Mouse (Mus musculus): ENCODE results near the gene Tmem246. TPM values are rescaled to one million over a fixed set of nuclear protein-coding genes. Genes with fewer than 3 reads are reported as not detected.

Gene Tmem246
- total and polyA plus RNA-seq, 3 experiments = 2.9 to 11.1 TPM; not detected in 1

DNA sequence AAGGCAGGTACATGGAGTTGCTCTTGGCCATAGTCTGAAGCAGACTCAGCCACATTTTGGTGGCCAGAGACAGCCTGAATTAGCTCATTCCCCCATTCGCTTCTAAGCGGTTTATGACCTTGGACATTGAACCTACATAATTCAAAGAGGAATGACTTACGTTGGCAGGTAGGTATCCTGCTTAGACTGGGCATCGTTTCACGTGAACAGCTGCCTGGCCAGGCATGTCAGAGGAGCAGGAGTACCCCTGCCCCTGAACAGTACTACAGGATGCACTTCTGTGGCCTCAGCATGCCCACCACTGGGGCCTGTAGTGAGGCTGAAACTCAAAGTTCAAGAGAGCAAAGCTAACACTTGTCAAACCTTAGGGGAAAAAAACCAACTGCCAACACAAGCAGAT, 44.3 kb downstream of the Tmem246 start:
- DNase-seq (ENCODE audit: low read depth, low spot score) = no peak
- H3K27me3 ChIP-seq (ENCODE audit: control insufficient read depth in 1 of 2, insufficient read depth in 2 of 2, low read length in 2 of 2) = peaks cover 0 to 2% of the 10 kb centered on the region in 2 experiments; a peak in 2 of 4 replicates
- H3K9ac ChIP-seq (ENCODE audit: control insufficient read depth, low read depth, low read length, poor library complexity, severe bottlenecking) = no peak overlapping the region
- no peaks in the 10 kb centered on the region for H3K9me3 ChIP-seq (replicated peaks; ENCODE audit: insufficient read depth, low read length)
- no peaks in the 10 kb centered on the region for H3K4me1 ChIP-seq (ENCODE audit: control insufficient read depth in 1 of 2, insufficient read depth in 2 of 2, low read length in 2 of 2)
- TF ChIP-seq ELF1 (IDR thresholded peaks at IDR 0.05; ENCODE audit: low read depth, low read length) (no peak), TAL1 (IDR thresholded peaks at IDR 0.05; ENCODE audit: low read length) (no peak)
- H3K36me3 ChIP-seq (ENCODE audit: control insufficient read depth in 1 of 2, insufficient read depth in 2 of 2, low read length in 2 of 2) = no peaks in the 10 kb centered on the region
- H3K79me2 ChIP-seq (ENCODE audit: control insufficient read depth, insufficient read depth, low read length, poor library complexity) = no peaks in the 10 kb centered on the region
- H3K27ac ChIP-seq (ENCODE audit: control insufficient read depth, low read depth, low read length) = no peak overlapping the region
- H3K4me3 ChIP-seq (ENCODE audit: control insufficient read depth in 1 of 2, insufficient read depth in 1 of 2, low read depth in 2 of 2, low read length in 2 of 2) = no peak overlapping the region

- H3K4me3 ChIP-seq (ENCODE audit: control insufficient read depth in 1 of 2, insufficient read depth in 1 of 2, low read depth in 2 of 2, low read length in 2 of 2) = no peak within 1 kb of the TSS
- no peaks in the 10 kb centered on the region for H3K79me2 ChIP-seq (ENCODE audit: control insufficient read depth, insufficient read depth, low read length, poor library complexity)
- no peak within 1 kb of the TSS for H3K9ac ChIP-seq (ENCODE audit: control insufficient read depth, low read depth, low read length, poor library complexity, severe bottlenecking)
- H3K36me3 ChIP-seq (ENCODE audit: control insufficient read depth in 1 of 2, insufficient read depth in 2 of 2, low read length in 2 of 2) = no peaks in the 10 kb centered on the region
- peaks cover 2 to 4% of the 10 kb centered on the region in 2 experiments; a peak in 3 of 4 replicates for H3K27me3 ChIP-seq (ENCODE audit: control insufficient read depth in 1 of 2, insufficient read depth in 2 of 2, low read length in 2 of 2)
- TF ChIP-seq ZKSCAN1 (IDR thresholded peaks at IDR 0.05; ENCODE audit: low read depth, low read length) (no peak), EP300 (IDR thresholded peaks at IDR 0.05; ENCODE audit: low read depth in 1 of 2, low read length in 2 of 2) (no peak), SIN3A (IDR thresholded peaks at IDR 0.05; ENCODE audit: low read length) (no peak), POLR2AphosphoS5 (IDR thresholded peaks at IDR 0.05; ENCODE audit: borderline replicate concordance, low read depth, low read length) (no peak), ZMIZ1 (IDR thresholded peaks at IDR 0.05; ENCODE audit: low read depth, low read length) (no peak), GABPA (IDR thresholded peaks at IDR 0.05; ENCODE audit: low read depth, low read length) (no peak), CTCF (IDR thresholded peaks at IDR 0.05 in 2 of 3, conservative IDR thresholded peaks at IDR 0.05 in 1 of 3; ENCODE audit: control insufficient read depth in 1 of 3, insufficient read depth in 1 of 3, low read depth in 2 of 3, low read length in 3 of 3, poor library complexity in 1 of 3, severe bottlenecking in 1 of 3) (no peak), MAZ (IDR thresholded peaks at IDR 0.05; ENCODE audit: low read depth, low read length) (no peak), BHLHE40 (IDR thresholded peaks at IDR 0.05; ENCODE audit: borderline replicate concordance, low read depth, low read length) (no peak)
- no peak within 1 kb of the TSS for H3K27ac ChIP-seq (ENCODE audit: control insufficient read depth, low read depth, low read length)
- no peaks in the 10 kb centered on the region for H3K4me1 ChIP-seq (ENCODE audit: control insufficient read depth in 1 of 2, insufficient read depth in 2 of 2, low read length in 2 of 2)
- no peak for DNase-seq (ENCODE audit: low read depth, low spot score)
- H3K9me3 ChIP-seq (replicated peaks; ENCODE audit: insufficient read depth, low read length) = no peaks in the 10 kb centered on the region
Measured at GRCm38 (mm10) chr4:49549383-49549782, 48.3 kb downstream of the Tmem246 start, which contains the start of gene Aldob. Gene Aldob (minus strand): TSS chr4:49549546.

GRCm38 (mm10) chr4:49547544-49548219, 50.0 kb downstream of the Tmem246 start:
- H3K9me3 ChIP-seq (replicated peaks; ENCODE audit: insufficient read depth, low read length) = no peaks in the 10 kb centered on the region
- H3K4me1 ChIP-seq (ENCODE audit: control insufficient read depth in 1 of 2, insufficient read depth in 2 of 2, low read length in 2 of 2) = no peaks in the 10 kb centered on the region
- no peak for DNase-seq (ENCODE audit: low read depth, low spot score)
- TF ChIP-seq ZC3H11A (IDR thresholded peaks at IDR 0.05; ENCODE audit: low read depth, low read length) (no peak), MAX (IDR thresholded peaks at IDR 0.05; ENCODE audit: low read length) (no peak), ZNF384 (IDR thresholded peaks at IDR 0.05; ENCODE audit: low read depth, low read length) (no peak)
- no peak overlapping the region for H3K4me3 ChIP-seq (ENCODE audit: control insufficient read depth in 1 of 2, insufficient read depth in 1 of 2, low read depth in 2 of 2, low read length in 2 of 2)
- no peaks in the 10 kb centered on the region for H3K36me3 ChIP-seq (ENCODE audit: control insufficient read depth in 1 of 2, insufficient read depth in 2 of 2, low read length in 2 of 2)
- peaks cover 2 to 4% of the 10 kb centered on the region in 2 experiments; a peak in 3 of 4 replicates for H3K27me3 ChIP-seq (ENCODE audit: control insufficient read depth in 1 of 2, insufficient read depth in 2 of 2, low read length in 2 of 2)
- H3K27ac ChIP-seq (ENCODE audit: control insufficient read depth, low read depth, low read length) = no peak overlapping the region
- no peaks in the 10 kb centered on the region for H3K79me2 ChIP-seq (ENCODE audit: control insufficient read depth, insufficient read depth, low read length, poor library complexity)
- no peak overlapping the region for H3K9ac ChIP-seq (ENCODE audit: control insufficient read depth, low read depth, low read length, poor library complexity, severe bottlenecking)

All from MEL (cell line).